Mouse (Mus musculus) right cerebral cortex, postnatal 14 days (tissue): ENCODE results near the gene Rad54l.
A peak's percentile ranks its signal among the peaks of the same experiment; 100 is the strongest.

ENCODE experiments used
- DNase-seq: peaks from one replicate; pipeline ENCODE4 v3.0.0; 2022

The Rad54l gene

DNA sequence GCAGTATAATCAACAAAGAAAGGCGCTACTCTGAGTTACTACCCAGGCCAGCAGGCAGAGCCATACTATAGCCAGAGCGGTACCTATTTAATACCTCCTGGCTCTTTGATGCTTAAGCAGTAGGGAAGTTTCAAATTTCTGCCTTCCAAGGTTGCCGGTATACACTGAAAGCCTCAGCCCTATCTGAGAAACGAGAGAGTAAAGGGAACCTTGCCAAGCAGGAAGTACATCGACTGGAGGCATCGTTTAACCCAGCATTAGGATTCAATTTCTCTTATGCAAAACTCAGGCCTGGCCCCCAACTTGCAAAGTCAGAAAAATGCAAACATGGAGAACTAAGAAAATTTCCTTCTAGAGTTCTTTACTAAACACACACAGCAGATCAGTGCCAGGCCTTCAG is 53.4 kb downstream of the Rad54l start:
- no peak for DNase-seq

DNA sequence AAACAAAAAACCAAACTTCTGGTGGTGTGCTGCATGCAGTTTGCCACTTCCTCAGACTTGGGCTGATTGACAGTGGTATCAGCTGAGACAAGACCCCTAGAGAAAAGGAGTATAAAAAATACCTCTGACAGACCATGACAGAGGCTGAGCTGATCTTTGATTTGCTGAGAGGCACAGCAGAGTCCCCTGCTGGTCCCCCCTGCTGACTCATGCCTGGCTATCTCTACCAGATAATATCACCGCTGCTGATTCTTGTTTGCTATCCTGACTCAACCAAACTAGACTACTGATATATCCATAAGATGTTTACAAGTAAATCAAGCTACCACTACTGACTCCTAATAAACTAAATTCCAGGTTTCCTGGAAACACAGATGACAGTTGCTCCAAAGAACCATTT is 59.6 kb downstream of the Rad54l start:
- DNase-seq, result no peak

GRCm38 (mm10) chr4:116059012-116059726 is 64.3 kb downstream of the Rad54l start:
- DNase-seq, result no peak

- no peak for DNase-seq
Measured at GRCm38 (mm10) chr4:116057559-116057958, 65.9 kb downstream of the Rad54l start.

DNA sequence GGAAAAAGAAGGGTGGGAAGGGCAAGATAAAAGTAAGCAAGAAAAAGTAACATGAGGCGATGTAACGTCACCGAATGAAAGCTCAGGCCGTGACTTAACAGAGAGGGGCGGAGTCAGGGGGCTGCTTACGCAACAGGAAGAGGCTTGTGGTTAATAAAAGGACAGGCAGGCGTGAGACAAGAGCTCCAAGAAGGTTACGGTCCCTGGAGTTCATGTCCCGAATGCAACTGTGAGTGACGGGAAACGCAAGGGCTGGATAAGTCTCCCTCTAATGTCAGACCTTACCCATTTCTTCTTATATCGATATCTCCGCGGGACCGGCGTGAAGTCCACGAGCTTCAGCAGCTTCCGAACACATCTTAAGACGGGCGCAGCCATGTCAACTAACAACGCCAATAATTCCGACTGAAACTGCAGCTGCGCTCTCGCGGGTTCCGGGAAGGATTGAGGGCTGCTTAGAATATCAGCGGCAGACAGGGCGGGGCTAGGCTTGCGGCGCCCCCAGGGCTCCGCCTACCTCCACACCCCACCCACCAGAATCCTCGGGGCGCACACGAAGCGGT is 70.0 kb downstream of the Rad54l start, which contains the start of gene Nsun4:
TSS of gene Nsun4 (minus strand) at position 478 of the 563 bp plus-strand sequence.
- peak; percentile 81 for DNase-seq

- no peak for DNase-seq
Measured at GRCm38 (mm10) chr4:116052526-116053293, 70.8 kb downstream of the Rad54l start.

- DNase-seq, result no peak
Measured at GRCm38 (mm10) chr4:116049211-116049610, 74.3 kb downstream of the Rad54l start.

GRCm38 (mm10) chr4:116048130-116048920 is 75.2 kb downstream of the Rad54l start:
- no peak for DNase-seq

- DNase-seq, result no peak
Measured at GRCm38 (mm10) chr4:116047681-116048080, 75.8 kb downstream of the Rad54l start.

DNA sequence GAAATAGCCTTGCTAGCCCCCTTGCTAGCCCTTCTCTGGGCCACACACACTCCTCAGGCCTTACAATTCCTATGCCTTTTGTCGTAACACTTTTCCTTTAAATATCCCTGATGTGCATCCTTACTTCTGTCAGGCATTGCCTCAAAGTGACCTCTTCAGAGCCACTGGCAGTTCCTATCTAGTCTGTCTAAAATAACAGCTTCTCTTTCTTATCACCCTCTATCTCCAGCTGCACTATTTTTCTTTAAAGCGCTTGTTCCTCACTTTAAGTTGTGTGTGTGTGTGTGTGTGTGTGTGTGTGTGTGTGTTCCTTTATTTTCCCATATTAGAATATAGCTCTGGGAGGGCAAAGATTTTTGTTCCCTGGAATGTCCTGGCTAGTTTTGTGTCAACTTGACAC is 76.9 kb downstream of the Rad54l start:
- no peak for DNase-seq
